Mouse (Mus musculus) lung, postnatal 4 days (tissue): ENCODE data around the gene 4931409K22Rik.
A peak's percentile ranks its signal among the peaks of the same experiment; 100 is the strongest.

ENCODE experiments used
- DNase-seq, 2 experiments: peaks; one replicate each; pipeline ENCODE4 v3.0.0; 2021

4931409K22Rik gene

DNA sequence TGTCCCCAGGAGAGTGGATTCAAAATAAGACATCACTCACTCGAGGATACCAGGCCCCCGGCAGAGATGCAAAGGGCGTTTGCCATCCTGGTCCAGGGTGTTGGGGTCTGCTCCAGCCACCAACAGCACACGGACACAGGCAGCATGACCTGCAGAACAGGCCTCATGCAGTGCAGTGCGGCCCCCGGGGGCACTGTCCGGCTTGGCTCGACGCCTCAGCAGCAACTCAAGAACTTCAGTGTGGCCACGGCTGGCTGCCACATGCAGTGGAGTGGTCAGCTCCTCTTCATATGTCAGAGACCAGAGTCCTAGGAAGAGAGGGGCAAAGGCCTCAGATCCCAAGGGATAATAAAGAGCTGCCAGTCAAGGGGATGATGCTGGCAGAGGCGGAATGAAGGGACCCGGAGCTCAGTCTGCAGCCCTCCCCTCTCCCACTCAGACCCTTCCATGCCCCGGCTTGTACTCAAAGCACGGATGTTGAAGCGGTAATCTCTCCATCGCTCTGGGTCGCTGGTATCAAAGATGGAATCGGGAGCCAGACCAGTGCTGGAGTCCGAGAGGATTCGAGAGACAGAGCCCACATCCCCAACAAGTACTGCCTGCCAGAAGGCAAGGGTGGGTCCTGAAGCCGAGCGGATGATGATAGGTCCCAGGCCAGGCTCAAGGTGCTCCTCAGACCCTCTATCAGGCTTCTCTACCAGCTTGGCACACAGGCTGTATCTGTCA is 16.9 kb downstream of the 4931409K22Rik start:
- no peak for DNase-seq

DNA sequence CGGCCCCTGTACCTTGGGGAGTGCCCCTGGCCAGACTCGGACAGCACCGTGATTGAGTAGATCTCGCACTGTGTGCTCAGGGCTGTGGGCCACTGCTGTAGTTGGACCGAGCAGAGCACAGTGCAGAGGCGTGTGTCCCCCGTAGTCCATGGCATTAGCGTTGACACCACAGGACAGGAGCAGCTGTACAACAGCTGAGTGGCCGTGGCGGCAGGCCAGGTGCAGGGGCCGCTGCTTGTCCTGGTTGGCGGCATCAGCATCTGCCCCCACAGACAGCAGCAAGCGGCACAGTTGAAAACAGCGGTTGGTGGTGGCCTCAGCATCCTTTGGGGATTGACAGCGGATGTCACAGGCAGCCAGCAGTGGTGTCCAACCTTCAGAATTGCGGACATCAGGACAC is 19.0 kb downstream of the 4931409K22Rik start:
- DNase-seq = no peak

DNA sequence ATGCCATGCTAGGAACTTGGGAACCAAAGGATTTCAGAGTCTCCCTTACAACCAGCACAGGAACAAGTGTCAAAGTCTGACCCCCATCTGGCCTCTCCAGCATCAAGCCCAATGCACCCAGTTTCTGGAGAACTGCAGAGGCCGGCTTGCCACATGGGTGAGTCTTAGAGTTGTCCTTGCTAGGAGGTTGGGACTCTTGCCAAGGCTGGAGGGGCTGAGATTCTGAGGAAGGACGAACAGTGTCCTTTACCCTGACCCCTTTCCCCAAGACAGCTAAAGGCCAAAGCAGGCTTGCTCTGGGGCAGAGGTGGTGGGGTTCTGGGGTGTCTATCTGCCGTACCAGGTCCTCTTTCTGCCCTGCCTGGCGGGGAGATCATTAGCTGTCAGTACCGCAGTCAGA is 20.1 kb downstream of the 4931409K22Rik start:
- no peak for DNase-seq

DNA sequence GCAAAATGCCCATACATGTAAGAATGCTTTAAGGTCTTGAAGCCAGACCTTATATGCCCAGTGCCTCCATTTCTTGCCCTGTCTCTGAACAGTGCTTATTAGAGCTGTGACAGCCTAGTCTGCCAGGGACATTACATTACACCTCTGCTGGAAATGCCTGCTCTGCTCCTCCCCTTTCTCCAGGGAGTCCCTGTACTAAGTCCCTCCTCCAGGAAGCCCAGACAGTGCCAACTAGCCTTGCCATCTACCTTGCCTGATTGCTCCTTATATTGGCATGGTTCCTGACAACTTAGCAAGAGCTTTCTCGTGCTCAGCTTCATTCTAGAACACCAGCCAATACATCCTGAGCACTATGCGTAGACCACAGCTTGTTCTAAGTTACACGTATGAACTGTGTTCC is 20.9 kb downstream of the 4931409K22Rik start:
- no peak for DNase-seq

DNA sequence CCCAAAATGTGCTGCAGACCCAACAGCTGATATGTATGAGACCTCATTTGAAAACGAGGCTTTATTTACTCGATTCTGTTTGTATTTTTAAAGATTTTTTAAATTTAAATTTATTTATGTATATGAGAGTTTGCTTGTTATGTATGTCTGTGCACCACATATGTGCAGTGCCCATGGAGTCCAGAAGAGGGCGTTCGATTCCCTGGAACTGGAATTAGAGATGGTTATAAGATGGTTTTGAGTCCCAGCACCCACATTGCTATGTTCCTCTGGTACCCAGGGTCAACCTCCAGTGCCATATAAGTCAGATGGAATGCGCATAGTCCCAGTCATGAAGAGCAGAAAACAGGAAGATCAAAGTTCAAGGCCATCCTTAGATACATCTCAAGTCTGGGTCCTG is 22.3 kb downstream of the 4931409K22Rik start:
- DNase-seq = no peak

DNA sequence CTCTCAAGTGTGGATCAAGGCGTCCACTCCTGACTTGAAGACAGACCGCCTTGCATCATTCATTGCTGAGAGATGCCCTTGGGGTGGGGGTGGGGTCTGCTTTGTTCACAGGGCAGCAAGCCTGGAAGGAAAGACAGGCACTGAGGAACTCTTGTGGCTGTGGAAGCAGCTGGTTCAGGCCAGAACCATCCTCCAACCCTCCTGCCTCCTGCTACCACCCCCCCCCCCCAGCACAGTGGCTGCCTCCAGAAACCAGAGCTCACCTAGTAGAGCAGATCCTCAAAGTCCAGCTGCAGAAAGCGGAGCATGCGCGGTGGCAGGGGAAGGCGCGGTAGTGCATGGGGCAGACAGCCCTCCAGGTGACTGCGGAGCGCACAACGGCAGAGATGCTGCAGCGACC is 23.2 kb downstream of the 4931409K22Rik start:
- no peak for DNase-seq

DNA sequence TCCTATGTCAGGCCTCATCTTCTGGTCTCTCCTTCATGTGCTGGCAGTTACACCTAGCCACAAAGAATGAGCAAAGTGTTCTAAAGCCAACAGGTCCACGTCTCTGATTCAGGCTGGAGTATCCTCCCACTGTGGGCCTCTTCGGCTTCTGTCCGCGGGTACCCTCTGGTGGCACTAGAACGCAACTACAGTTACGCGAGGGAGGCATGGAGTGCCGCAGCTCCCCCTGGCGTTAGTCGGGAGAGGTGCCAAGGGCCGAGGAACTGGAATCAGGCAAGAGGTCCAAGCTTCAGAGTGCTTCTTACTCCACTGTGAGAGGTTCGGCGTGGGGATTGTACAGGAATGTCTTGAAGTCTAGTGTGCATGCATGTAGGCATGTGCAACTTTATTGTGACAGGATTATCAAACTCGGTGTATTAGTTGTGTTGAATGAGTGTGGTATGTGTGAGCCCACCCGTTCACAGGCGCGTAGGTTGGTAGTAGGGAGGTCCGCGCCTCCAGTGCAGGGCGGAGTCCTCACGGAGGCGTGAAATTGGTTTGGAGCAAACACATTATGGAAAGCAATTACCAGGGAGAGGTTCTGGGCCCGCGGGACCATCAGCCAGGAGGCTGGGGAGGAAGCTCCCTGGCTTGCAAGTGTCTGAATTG is 26.4 kb downstream of the 4931409K22Rik start:
- peak; percentile 87 to 93 for DNase-seq

DNA sequence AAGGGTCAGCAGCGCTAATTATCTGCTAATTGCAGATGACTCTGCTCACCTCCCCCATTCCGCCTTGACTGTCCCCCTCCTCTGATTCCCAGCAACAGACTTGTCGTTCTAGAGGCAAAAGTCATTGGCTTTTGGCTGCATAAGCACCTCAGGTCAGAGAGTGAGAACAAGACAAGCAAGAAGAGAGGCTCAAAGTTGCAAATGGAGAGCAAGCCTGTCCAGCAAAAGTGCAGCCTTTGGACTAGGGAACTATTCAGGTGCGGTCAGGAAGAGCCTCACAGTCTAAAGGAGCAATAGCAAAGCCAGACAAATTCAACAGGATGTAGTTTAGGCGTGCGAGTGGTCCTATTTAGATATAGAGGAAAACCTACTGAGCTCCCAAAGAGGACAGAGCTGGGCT is 28.8 kb downstream of the 4931409K22Rik start:
- DNase-seq = no peak

DNA sequence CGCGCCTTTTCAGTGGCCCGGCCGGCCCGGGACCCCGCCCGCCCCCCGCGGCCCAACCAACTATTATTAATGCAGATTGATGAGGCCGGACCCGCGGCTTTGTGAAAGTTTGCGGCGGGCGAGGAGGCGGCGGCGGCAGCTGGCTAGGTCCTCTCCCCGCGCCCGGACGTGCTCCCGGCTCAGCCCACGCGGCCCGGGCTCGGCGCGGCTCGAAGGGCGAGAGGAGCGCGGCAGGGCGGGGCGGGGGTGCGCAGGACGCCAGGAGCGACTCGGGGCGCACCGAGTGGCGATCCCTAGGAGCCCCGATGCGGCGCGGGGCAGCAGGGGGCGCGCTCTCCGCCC is 29.7 kb downstream of the 4931409K22Rik start, which contains the start of gene Gbx1:
Gbx1 (minus strand) TSS at position 314 of the 342 bp plus-strand sequence.
- peak; percentile 27 to 52 for DNase-seq

DNA sequence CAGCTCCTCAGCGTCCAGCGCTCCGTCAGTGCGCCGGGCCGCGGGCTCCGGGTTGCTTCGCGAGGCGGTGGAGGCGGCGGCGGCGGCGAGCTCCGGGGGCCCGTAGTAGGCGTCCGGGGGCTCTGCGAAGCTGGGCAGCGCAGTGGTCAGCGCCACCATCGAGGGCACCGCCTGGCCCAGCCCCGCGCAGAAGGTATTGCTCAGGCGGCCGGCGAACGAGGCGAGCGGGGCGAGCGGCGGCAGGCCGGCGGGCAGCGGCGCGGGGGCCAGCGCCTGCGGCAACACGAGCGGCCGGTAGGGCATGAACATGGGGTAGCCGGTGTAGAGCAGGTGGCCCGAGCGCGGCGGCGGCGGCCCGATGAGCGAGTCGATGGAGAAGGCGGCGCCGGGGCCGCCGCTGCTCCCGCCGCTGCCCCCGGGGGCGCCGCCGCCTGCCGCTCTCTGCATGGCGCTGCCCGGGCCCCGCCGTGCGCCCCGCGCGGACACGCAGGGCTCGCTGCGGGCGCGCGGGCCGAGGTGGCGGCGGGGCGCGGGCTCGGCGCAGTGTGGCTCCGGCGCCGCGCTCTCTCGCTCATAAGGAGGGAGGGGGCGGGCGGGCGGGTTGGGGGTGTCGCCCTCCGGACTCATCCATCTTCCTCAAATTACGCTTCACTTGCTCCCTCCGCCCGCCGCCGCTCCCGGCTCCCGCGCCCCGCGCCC is 30.3 kb downstream of the 4931409K22Rik start:
- no peak for DNase-seq

DNA sequence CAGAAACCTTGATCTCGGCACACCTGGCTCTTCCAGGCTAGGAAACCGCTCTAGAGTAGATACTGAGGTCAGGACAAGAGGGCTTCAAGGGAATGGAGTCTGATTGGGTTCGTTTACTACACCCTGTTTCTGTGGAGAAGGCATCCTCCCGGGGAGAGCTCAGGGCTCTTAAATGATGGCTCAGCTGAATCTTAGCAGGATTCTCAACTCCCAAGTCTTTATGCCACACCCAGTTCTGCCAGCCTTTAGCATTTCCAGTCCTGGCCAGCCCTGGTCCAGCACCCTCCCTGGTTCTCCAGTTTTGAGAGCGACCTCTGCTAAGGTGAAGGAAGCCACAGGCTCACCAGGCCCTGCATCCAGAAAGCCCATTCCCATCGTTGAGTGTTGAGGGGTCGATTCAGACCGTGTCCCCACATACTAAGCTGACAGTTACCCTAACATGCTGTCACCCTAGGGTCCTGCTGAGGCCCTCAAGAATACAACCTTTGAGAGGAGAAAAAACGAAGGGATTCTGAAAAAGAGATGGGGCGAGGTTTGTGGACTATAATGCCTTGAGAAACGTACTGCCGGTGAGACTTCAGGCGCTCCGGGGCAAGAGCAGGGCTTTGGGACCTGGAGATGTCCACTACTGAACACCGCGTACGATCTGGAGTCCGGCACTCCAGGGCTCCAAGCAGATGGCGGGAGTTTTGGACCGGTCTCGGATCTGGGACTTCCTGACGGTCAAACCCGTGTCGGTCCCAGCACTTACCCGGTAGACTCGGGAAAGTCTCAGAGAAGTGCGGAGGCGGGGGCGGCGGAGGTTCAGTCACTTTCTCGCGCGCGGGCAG is 31.0 kb downstream of the 4931409K22Rik start:
- DNase-seq = no peak

DNA sequence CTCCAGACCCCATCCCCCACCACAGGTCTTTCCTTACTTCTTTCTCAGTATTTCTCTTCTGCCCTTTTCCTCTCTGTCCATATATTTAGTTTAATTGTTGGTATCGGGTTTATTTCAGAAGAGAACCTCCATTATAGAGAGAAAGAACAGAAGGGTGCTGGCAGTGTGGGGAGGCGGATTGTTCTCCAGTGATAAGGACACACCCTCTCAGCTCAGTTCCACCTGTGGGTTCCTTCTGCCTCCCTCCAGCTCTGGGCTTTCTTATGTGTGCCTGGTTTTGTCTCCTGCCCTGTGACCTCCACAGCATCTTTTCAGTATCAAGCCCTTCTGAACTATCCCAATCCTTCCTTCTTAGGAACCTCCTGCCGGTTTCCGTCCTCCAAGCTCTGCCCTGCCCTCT is 32.1 kb downstream of the 4931409K22Rik start:
- DNase-seq = no peak

DNA sequence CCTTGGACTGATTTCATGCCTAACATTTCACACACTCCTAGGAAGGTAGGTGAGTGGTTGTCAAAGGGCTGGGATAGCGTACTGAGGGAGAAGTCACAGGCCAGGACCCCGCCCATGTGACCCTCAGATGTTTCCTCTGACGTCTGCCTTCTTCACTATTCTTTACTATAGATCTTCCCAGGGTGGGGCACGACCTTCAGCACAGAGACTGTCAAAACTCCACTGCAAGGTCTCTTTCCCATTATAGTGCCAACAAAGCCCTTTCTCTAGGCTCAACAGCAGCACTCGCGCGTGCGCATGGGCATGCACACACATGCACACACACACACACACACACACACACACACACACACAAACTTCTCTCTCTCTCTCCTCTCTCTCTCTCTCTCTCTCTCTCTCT is 32.8 kb downstream of the 4931409K22Rik start:
- no peak for DNase-seq

DNA sequence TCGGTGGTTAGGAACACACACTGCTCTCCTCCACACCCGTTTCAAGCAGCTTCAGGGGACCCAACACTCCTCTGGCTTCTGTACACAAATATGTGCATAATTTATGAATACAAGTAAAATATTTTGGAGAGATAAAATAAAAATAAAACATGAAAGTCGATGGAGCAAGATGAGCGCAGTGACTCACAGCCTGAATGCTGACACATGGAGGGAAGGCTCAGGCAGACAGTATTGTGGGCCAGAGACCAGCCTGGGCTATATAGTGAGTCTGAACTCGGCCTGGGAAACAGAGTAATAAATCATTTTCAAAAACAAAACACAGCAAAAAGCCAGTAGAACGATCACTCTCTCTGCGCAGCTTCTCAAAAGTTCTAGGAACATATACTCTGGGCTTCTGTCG is 35.2 kb downstream of the 4931409K22Rik start:
- DNase-seq = no peak

DNA sequence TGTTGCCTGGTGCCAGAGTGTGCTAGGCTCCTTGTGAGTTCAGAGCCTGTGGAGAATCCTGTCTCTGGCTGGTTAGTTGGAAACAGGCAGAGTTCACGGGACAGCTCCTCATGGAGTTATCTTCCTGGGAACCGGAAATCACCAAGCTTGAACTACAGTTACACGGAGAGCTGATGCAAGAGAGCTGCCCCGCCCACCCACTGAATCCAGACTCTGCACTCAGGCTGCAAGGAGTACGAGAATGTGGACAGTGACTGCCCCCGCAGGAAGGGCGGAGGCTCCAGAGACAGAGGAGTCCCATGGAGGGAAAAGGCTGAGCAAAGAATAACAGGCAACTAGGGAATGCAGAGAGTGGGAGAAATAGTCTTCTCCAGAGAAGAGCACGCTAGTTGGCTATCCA is 44.3 kb downstream of the 4931409K22Rik start:
- peak; percentile 46 to 72 for DNase-seq

DNA sequence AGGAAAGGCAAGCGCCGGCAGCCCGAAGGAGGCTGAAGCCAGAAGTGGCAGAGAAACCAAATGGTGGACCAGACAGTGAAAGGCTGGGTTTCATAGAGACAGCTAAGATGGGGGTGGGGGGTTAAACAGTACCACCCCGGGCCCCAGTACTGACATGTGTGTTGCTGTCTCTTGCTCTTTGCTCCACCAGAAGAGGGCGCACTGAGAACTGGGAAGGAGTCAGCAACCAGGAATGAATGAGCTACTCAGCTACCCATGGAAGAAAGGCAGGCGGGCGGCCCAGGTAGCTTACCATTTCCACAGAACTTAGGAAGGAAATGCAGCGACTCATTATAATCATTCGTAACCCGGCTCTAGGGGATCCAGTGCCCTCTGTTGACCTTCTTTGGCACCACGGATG is 46.0 kb downstream of the 4931409K22Rik start:
- DNase-seq = peak in 1 of 2 experiments; percentile 58

DNA sequence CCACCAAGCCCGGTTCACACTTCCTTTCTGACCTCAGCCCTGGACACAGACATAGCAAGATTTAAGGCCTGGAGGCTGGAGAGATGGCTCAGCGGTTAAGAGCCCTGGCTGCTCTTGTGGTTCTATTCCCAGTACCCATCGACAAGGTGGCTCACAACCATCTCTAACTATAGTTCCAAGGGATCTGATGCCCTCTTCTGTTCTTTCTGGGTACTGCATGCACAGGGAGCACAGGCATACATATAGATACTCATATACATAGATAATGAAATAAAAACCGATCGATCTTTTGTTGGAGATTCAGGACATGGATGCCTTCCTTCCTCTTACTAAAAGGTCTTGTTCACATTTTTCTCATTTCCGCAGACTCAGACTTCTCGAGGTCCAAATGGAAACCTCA is 48.2 kb downstream of the 4931409K22Rik start:
- DNase-seq = no peak

DNA sequence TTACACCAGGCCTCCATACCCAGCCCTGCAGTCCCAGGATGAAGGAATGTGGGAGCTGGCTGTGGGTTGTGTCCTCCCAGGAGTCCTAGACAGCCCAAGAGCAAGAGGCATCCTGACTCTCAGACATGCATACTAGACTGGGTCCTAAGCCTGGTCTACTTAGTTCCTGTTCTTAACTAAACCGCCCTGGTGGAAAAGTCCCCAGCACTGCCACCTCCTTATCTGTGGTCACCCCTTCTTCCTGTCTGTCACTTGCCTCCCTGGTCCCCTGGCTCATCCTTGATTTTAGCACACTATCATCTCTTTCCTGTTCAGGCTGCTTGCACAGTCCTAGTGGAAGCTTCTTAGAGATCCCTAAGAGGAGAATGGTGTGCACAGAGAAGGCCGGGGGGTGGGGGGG is 51.1 kb downstream of the 4931409K22Rik start:
- DNase-seq = no peak

DNA sequence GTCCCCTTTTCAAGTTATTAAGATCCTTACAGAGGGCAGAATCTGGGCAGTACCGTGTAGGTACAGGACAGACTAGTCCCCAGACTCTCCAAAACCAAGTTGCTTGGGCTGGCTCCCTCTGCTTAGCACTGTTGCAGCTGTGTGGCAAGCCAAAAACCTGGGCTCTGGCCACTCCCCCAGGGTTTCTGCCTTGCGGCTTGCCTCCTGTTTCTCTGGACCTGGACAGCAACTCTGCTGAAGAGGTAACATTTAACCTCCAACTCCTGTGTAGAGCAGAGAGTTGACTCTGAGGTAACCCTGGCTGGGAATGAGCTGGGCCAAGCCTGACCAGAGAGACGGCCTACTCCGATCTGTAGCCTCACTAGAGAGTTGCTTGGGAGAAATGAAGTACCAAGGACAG is 53.8 kb downstream of the 4931409K22Rik start:
- no peak for DNase-seq

DNA sequence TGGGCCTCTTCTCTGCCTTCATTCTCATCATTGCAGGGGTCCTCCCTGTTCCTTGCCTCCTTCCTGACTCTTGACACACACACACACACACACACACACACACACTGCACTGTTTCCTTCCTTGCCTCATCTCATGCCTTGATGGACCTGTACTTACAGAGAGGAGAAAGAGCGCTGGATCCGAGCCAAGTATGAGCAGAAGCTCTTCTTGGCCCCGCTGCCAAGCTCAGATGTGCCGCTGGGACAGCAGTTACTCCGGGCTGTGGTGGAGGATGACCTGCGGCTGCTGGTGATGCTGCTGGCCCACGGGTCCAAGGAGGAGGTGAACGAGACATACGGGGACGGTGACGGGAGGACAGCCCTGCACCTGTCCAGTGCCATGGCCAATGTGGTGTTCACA is 55.8 kb downstream of the 4931409K22Rik start:
- no peak for DNase-seq

DNA sequence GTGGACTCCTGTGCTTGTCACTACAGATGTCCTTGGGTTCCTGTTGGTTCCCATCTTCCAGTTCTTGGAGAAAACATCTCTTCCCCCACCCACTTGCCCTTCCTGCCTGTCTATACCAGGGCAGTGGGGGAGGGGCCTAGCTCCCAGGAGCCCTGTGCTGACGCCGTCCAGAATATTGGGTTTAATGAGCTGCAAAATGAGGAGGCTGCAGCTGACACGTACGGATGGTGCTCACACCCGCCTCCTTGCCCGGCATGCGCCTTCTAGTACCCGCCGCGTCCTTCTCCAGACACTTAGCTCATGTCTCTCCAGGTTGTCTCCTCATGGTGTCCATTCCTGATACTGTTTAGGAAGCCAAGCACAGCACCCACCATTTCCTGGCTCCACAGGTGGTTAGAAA is 57.5 kb downstream of the 4931409K22Rik start:
- DNase-seq = no peak

DNA sequence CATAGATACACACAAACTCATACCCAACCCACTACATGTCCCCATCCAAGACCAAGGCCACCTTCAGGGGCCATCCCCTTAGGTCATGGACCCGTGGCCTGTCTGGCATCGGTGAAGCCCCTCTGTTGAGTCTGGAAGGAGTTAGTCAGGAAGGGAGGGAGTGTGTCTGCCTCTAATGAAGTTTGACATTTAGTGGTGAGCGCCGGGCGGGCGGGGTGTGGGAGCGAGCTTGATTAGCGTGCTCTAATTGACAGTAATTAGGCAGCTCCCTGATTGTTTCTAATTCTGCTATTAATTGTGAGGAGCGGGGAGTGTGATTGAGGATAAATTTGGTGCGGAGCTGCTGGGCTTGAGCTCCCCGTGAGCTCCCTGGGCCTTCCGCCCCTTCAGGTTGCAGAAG is 59.1 kb downstream of the 4931409K22Rik start:
- DNase-seq = no peak

DNA sequence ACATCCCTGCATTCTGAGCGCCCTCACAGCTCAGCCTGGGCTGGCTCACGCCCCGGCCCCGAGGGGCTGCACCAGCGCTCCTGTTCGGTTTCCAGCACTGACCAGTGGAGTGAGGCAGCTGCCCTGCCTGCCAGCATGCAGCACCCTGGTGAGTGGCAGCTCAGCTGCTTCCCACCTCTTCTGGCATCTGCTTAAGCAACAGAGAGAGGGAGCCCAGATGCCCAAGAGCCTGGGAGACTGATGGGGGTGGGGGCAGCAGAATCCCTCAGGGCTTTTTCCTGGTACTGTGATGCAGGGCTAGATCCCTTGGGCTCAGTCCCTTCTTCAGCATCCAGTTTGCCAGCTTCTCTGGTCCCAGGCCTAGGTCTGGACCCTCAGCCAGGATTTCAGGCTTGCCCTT is 59.9 kb downstream of the 4931409K22Rik start:
- no peak for DNase-seq
